Mouse (Mus musculus) CH12.LX (cell line): ENCODE results near the gene Tex36. TPM values are rescaled to one million over a fixed set of nuclear protein-coding genes. Genes with fewer than 3 reads are reported as not detected.

Experiments used
- DNase-seq: peaks from one replicate; pipeline ENCODE4 v3.0.0-alpha.2; 2013; ENCODE audit errors: extremely low read depth
- H3K27ac ChIP-seq: 2 replicates; pipeline ENCODE4 v1.5.1; 2012; ENCODE audit warnings: low read depth, mild to moderate bottlenecking, control low read depth, moderate library complexity; ENCODE audit not compliant: insufficient read depth
- H3K27me3 ChIP-seq: replicated peaks from 2 replicates; pipeline ENCODE3; 2012; ENCODE audit warnings: inconsistent platforms
- H3K36me3 ChIP-seq, 2 experiments: replicated peaks in 1 of 2; 2 replicates each; pipeline versions ENCODE3 to v1.6.1; 2012; ENCODE audit warnings: inconsistent platforms in 1 of 2, low read length in 1 of 2, mild to moderate bottlenecking in 1 of 2, mixed read lengths in 1 of 2, moderate library complexity in 1 of 2; ENCODE audit not compliant: control insufficient read depth in 1 of 2, insufficient read depth in 1 of 2
- H3K4me1 ChIP-seq, 2 experiments: 2 replicates each; pipeline ENCODE4 v1.6.1; 2012; ENCODE audit warnings: inconsistent platforms in 1 of 2, moderate library complexity in 1 of 2; ENCODE audit not compliant: insufficient read depth in 2 of 2, control insufficient read depth in 1 of 2
- H3K4me2 ChIP-seq: 2 replicates; pipeline ENCODE4 v1.6.1; 2012; ENCODE audit warnings: low read depth, mild to moderate bottlenecking, control low read depth; ENCODE audit not compliant: poor library complexity, insufficient read depth, severe bottlenecking
- H3K4me3 ChIP-seq, 3 experiments: fragments of 150-350 bp in 1 of 3; sonication (generic) in 1 of 3; replicated peaks in 1 of 3; 2 replicates each; pipeline versions ENCODE3 to v1.5.1; 2011 to 2012; ENCODE audit warnings: low read depth in 2 of 3, low read length in 2 of 3, mild to moderate bottlenecking in 2 of 3, moderate library complexity in 2 of 3, control low read depth in 1 of 3, improper control_type of control experiment in 1 of 3, inconsistent platforms in 1 of 3, mixed read lengths in 1 of 3; ENCODE audit not compliant: poor library complexity in 1 of 3
- H3K79me2 ChIP-seq: replicated peaks from 2 replicates; pipeline ENCODE4 v1.6.1; 2012; ENCODE audit warnings: mild to moderate bottlenecking, moderate library complexity; ENCODE audit not compliant: control insufficient read depth, poor library complexity, insufficient read depth, severe bottlenecking; ENCODE audit errors: extremely low read depth
- H3K9ac ChIP-seq: 2 replicates; pipeline ENCODE4 v1.6.1; 2012; ENCODE audit warnings: low read depth, mild to moderate bottlenecking, control low read depth, moderate library complexity; ENCODE audit not compliant: insufficient read depth
- H3K9me3 ChIP-seq: replicated peaks from 2 replicates; pipeline ENCODE3; 2012; ENCODE audit warnings: low read length, inconsistent platforms, mixed read lengths
- BHLHE40 ChIP-seq: IDR thresholded peaks from 2 replicates; pipeline ENCODE4 v1.6.1; 2011; ENCODE audit warnings: mild to moderate bottlenecking, low read depth, low read length, improper control_type of control experiment
- ELF1 ChIP-seq: IDR thresholded peaks from 2 replicates; pipeline ENCODE4 v1.6.1; 2014; ENCODE audit warnings: low read depth, mild to moderate bottlenecking, inconsistent platforms, low read length, improper control_type of control experiment
- EP300 ChIP-seq: IDR thresholded peaks from 2 replicates; pipeline ENCODE4 v1.6.1; 2011; ENCODE audit warnings: low read length, improper control_type of control experiment
- ETS1 ChIP-seq: conservative IDR thresholded peaks from 2 replicates; pipeline ENCODE4 v1.6.1; 2012; ENCODE audit warnings: low read depth, mild to moderate bottlenecking, inconsistent platforms, low read length, improper control_type of control experiment, moderate library complexity
- IRF4 ChIP-seq: IDR thresholded peaks from 2 replicates; pipeline ENCODE4 v1.6.1; 2014; ENCODE audit warnings: low read depth, mild to moderate bottlenecking, inconsistent platforms, low read length, improper control_type of control experiment
- JUN ChIP-seq: IDR thresholded peaks from 2 replicates; pipeline ENCODE4 v1.6.1; 2011; ENCODE audit warnings: low read depth, mild to moderate bottlenecking, low read length, improper control_type of control experiment, moderate library complexity; ENCODE audit not compliant: insufficient read depth
- JUND ChIP-seq: conservative IDR thresholded peaks from 2 replicates; pipeline ENCODE4 v1.6.1; 2011; ENCODE audit warnings: low read depth, low read length, improper control_type of control experiment
- MYC ChIP-seq: IDR thresholded peaks from 2 replicates; pipeline ENCODE4 v1.6.1; 2011; ENCODE audit warnings: low read depth, mild to moderate bottlenecking, improper control_type of control experiment, low read length
- NELFE ChIP-seq: IDR thresholded peaks from 2 replicates; pipeline ENCODE4 v1.6.1; 2011; ENCODE audit warnings: low read depth, low read length, improper control_type of control experiment
- POLR2A ChIP-seq: IDR thresholded peaks from 2 replicates; pipeline ENCODE4 v1.6.1; 2011; ENCODE audit warnings: low read depth, mild to moderate bottlenecking, improper control_type of control experiment, low read length
- RCOR1 ChIP-seq: conservative IDR thresholded peaks from 2 replicates; pipeline ENCODE4 v1.6.1; 2012; ENCODE audit warnings: low read depth, mild to moderate bottlenecking, inconsistent platforms, low read length, improper control_type of control experiment
- SMC3 ChIP-seq: IDR thresholded peaks from 2 replicates; pipeline ENCODE4 v1.6.1; 2011; ENCODE audit warnings: low read depth, low read length, improper control_type of control experiment
- UBTF ChIP-seq: IDR thresholded peaks from 2 replicates; pipeline ENCODE4 v1.6.1; 2012; ENCODE audit warnings: low read depth, mild to moderate bottlenecking, inconsistent platforms, low read length, improper control_type of control experiment, moderate library complexity
- USF1 ChIP-seq: IDR thresholded peaks from 2 replicates; pipeline ENCODE4 v1.6.1; 2014; ENCODE audit warnings: low read depth, mild to moderate bottlenecking, inconsistent platforms, low read length, improper control_type of control experiment
- USF2 ChIP-seq: conservative IDR thresholded peaks from 2 replicates; pipeline ENCODE4 v1.6.1; 2011; ENCODE audit warnings: low read depth, low read length, improper control_type of control experiment
- ZC3H11A ChIP-seq: IDR thresholded peaks from 2 replicates; pipeline ENCODE4 v1.6.1; 2012; ENCODE audit warnings: low read depth, mild to moderate bottlenecking, inconsistent platforms, low read length, improper control_type of control experiment
- ZKSCAN1 ChIP-seq: IDR thresholded peaks from 2 replicates; pipeline ENCODE4 v1.6.1; 2012; ENCODE audit warnings: low read depth, inconsistent platforms, low read length, improper control_type of control experiment, borderline replicate concordance
- ZMIZ1 ChIP-seq: IDR thresholded peaks from 2 replicates; pipeline ENCODE4 v1.6.1; 2012; ENCODE audit warnings: low read depth, mild to moderate bottlenecking, inconsistent platforms, low read length, improper control_type of control experiment
- dilution Hi-C: fragments of 300-500 bp; cut with MboI; formaldehyde crosslinking; loops from 2 replicates; pipeline ENCODE4 v1.14.3; 2020; ENCODE audit warnings: low sequenced_read_pairs; ENCODE audit not compliant: extremely low pct_unique_long_range_greater_than_20kb, extremely low pct_ligation_motif_present
- in situ Hi-C: fragments of 300-500 bp; cut with MboI; formaldehyde crosslinking; loops from 3 replicates; pipeline ENCODE4 v1.14.3; 2019; ENCODE audit warnings: low sequenced_read_pairs, low pct_ligation_motif_present, low pct_unique_long_range_greater_than_20kb, mixed read lengths
- polyA plus RNA-seq: library from polyadenylated mRNA; unstranded; fragments of >175 nt; gene quantifications from 2 replicates; pipeline ENCODE4 v1.2.1, GENCODE M21; 2012; ENCODE audit warnings: low read depth; ENCODE audit not compliant: insufficient read length
- total RNA-seq, 2 experiments: library from RNA; depleted of rRNA; stranded (reverse); fragments of 300-350 nt in 1 of 2; fragments of >200 nt in 1 of 2; gene quantifications; 2 replicates each; pipeline ENCODE4 v1.2.3; 2012 to 2014

Tex36 gene
- total and polyA plus RNA-seq, 3 experiments, result not detected

DNA sequence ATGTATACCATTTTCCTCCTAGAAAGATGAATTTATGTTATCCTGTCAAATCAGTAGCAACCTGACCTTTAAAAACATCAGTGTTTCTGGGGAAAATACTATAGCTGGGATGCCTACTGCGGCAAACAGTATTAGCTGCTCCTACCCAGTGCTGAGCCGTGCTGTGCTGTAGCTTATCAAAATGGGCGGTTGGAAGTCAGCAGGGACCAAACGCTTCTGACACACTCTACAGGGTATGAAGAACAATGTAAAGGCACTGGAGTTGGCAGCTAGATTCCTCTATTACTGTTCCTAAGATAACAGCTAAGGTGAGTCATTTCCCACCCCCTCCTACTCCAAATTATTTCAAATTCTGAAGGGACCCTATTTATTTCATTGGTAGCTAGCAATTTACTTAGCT, 53.5 kb downstream of the Tex36 start:
- in situ Hi-C loops (no loop called here), dilution Hi-C loops (no loop called here)
- TF ChIP-seq ETS1, result no peak
- TF ChIP-seq USF1, result no peak
- TF ChIP-seq ZKSCAN1, result no peak
- TF ChIP-seq MYC, result no peak
- TF ChIP-seq BHLHE40, result no peak
- no peak for TF ChIP-seq ZC3H11A
- TF ChIP-seq NELFE, result no peak
- TF ChIP-seq ELF1, result no peak
- TF ChIP-seq POLR2A, result no peak
- no peak for TF ChIP-seq IRF4
- no peak for TF ChIP-seq SMC3
- Histone ChIP-seq H3K27me3 (peaks cover 82% of the 10 kb centered on the region), H3K4me1 (no peaks in the 10 kb centered on the region), H3K79me2 (no peaks in the 10 kb centered on the region), H3K4me3 (no peak overlapping the region), H3K27ac (no peak overlapping the region), H3K9ac (no peak overlapping the region), H3K4me2 (no peak overlapping the region), H3K36me3 (no peaks in the 10 kb centered on the region), H3K9me3 (peaks cover 8% of the 10 kb centered on the region)
- DNase-seq, result no peak

- no peak for TF ChIP-seq UBTF
- no peak for TF ChIP-seq ZC3H11A
- TF ChIP-seq JUND, result no peak
- TF ChIP-seq RCOR1, result no peak
- no peak for TF ChIP-seq USF2
- no peak for TF ChIP-seq ZMIZ1
- TF ChIP-seq JUN, result no peak
- no peak for TF ChIP-seq EP300
- no peak for TF ChIP-seq BHLHE40
- no peak for TF ChIP-seq ETS1
- TF ChIP-seq NELFE, result no peak
- no peaks in the 10 kb centered on the region for H3K36me3 ChIP-seq
- H3K9me3 ChIP-seq, result peaks cover 8% of the 10 kb centered on the region
- H3K27me3 ChIP-seq, result peaks cover 82% of the 10 kb centered on the region
- dilution Hi-C loops, result no loop called here
- in situ Hi-C loops, result no loop called here
- no peak overlapping the region for H3K4me2 ChIP-seq
- no peak overlapping the region for H3K27ac ChIP-seq
- H3K79me2 ChIP-seq, result no peaks in the 10 kb centered on the region
- H3K9ac ChIP-seq, result no peak overlapping the region
- DNase-seq, result no peak
- no peaks in the 10 kb centered on the region for H3K4me1 ChIP-seq
- H3K4me3 ChIP-seq, result no peak overlapping the region
These were observed 56.3 kb downstream of the Tex36 start for GRCm38 (mm10) chr7:133545631-133546030.
